Mouse (Mus musculus): ENCODE results near the gene Rnf10. TPM values are rescaled to one million over a fixed set of nuclear protein-coding genes. Genes with fewer than 3 reads are reported as not detected.

Rnf10 gene
- 75.0 and 80.1 TPM in 2 replicates for polyA plus RNA-seq (2014; fragmentation: Nextera tagmentation; extraction: Ambion mirVana)

DNA sequence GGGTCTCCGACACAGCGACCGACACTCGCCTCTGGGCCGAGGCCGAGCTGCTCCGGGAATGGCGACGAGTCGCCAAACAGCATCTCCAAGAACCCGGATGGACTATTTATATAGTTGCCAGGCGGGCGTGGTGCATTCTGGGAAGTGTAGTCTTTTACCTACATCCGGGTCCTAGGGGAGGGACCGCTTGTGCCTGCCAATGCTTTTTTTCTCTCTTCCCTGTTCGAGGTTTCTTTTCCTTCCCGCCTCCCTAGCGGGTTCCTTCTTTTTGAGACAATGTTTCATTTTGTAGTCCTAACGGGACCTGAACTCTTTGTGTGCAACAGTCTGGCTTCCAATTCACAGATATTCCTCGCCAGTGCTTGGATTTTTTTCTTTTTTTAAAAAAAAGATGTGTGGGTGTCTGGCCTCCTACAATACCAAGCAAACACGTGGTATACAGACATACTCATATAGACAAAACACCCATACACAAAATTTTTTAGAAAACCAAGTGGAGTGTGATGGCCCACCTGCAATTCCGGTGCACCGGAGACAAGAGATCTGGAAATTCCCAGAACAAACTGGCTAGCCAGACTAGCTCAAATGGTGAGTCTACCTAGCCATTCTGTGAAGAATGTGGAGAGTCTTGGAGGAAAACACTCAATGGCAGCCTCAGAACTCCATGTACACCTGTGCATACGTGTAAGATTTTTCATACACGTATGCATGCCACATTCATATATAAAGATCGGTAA, at the start of gene Rnf10:
TSS of gene Rnf10 (minus strand) at position 87 of the 737 bp plus-strand sequence.
- ATAC-seq (replicated peaks; ENCODE audit: insufficient number of reproducible peaks, low FRiP score, low TSS enrichment, low read depth): peak; percentile 81
- WGBS: 13% methylated on average over 26 of the region's 26 CpGs
- Histone ChIP-seq H3K4me2 (ENCODE audit: low read depth, low read length) (peak within 1 kb of the TSS; percentile 79), H3K9me3 (replicated peaks; ENCODE audit: control insufficient read depth, low read length) (no peaks in the 10 kb centered on the region), H3K27me3 (ENCODE audit: control insufficient read depth, insufficient read depth, low read length) (no peaks in the 10 kb centered on the region), H3K4me3 (ENCODE audit: low read depth, low read length) (peak within 1 kb of the TSS; percentile 90), H3K27ac (replicated peaks; ENCODE audit: low read depth, low read length) (peak within 1 kb of the TSS; percentile 60), H3K4me1 (ENCODE audit: control insufficient read depth, insufficient read depth, low read length) (peaks cover 3% of the 10 kb centered on the region; the same call in 1 of the 2 replicates), H3K9ac (replicated peaks; ENCODE audit: low read length) (peak within 1 kb of the TSS; percentile 96), H3K36me3 (replicated peaks; ENCODE audit: control insufficient read depth, insufficient read depth, low read depth, low read length) (no peaks in the 10 kb centered on the region; the same call in 1 of the 2 replicates)
- peak; percentile 99 for DNase-seq (ENCODE audit: low spot score)

DNA sequence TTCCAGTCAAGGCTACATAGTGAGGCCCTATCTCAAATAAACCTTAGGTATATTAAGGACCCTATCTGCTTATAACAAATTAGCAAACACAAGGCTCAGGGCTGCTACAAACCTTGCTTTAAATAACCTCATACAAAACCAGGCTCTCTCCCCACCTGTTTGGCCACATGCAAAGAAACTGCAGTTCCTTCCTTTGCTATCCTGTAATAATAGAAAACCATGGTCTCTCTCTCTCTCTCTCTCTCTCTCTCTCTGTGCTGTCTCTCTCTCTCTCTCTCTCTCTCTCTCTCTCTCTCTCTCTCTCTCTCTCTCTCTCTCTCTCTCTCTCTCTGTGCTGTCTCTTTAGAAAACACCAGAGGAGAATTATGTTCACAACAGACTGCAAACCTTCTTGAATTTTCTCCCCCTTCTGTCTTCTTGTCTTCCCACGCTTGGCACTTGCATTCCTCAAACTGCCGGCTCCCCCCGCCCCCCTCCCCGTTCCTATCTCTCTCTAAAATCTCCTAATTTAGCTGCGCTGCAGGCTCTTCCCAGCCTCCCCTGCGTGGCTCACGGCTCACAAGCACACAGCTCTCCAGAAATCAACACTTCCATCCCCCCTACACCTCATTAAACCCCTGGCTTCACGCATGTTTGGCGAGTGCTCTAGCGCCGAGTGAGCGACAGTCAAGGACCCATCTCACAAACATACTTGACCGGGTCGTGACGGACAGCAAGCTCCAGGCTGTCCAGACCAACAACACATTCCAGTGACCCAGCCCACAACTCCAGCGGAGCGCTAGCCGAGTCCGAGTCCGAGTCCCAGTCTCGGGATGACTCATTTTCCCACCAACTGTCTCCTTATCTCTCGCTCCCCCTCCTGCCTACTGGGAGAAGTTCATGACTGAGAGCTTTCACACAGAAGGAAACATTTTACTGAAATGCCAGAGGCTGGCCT, 46.6 kb upstream of the Rnf10 start:
- DNase-seq (ENCODE audit: low spot score) (peak; percentile 82), ATAC-seq (replicated peaks; ENCODE audit: insufficient number of reproducible peaks, low FRiP score, low TSS enrichment, low read depth) (peak; percentile 61; the same call in 1 of the 2 replicates)
- H3K9me3 ChIP-seq (replicated peaks; ENCODE audit: control insufficient read depth, low read length): no peaks in the 10 kb centered on the region
- WGBS: under 1% methylated on average over 22 of the region's 22 CpGs
- H3K4me1 ChIP-seq (ENCODE audit: control insufficient read depth, insufficient read depth, low read length): peaks cover 11% of the 10 kb centered on the region
- H3K27me3 ChIP-seq (ENCODE audit: control insufficient read depth, insufficient read depth, low read length): no peaks in the 10 kb centered on the region
- H3K27ac ChIP-seq (replicated peaks; ENCODE audit: low read depth, low read length): peak overlapping the region; percentile 22; the same call in 1 of the 2 replicates
- H3K4me3 ChIP-seq (ENCODE audit: low read depth, low read length): peak overlapping the region; percentile 28
- no peaks in the 10 kb centered on the region for H3K36me3 ChIP-seq (replicated peaks; ENCODE audit: control insufficient read depth, insufficient read depth, low read depth, low read length)
- H3K9ac ChIP-seq (replicated peaks; ENCODE audit: low read length): peak overlapping the region; percentile 42
- peak overlapping the region; percentile 63 for H3K4me2 ChIP-seq (ENCODE audit: low read depth, low read length)

DNA sequence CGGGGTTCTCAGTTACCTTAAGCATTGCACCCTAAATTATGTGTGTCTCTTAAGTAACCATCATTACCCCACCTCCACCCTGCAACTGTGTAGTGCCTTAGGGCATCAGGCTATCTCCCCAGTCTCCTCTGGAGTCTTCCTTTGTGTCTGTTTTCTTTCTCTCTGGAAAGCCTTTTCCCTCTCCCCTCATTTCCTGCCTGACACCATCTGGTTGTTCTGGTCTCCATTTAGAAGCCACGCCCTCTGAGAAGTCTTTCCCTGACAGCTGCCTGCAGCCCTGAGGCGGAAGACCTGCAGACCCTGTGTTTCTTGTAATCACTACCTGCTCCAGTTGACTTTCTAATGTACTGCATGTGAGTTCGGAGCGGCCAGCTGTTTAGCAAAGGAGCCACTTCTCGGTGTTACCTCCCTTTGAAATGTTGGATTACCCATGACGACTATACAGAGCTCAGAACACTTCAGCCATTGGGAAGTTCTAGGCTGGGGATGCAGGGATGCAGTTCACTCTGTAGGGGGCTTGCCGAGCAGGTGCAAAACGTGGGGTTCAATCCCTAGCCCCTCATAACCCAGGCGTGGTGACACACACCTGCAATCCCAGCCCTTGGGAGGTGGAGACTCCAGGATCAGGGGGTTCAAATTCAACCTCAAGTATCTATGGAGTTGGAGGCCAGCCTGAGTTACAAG, 45.1 kb upstream of the Rnf10 start:
- WGBS: 2% methylated on average over 10 of the region's 10 CpGs
- Histone ChIP-seq H3K36me3 (replicated peaks; ENCODE audit: control insufficient read depth, insufficient read depth, low read depth, low read length) (no peaks in the 10 kb centered on the region), H3K27ac (replicated peaks; ENCODE audit: low read depth, low read length) (peak overlapping the region; percentile 82), H3K9ac (replicated peaks; ENCODE audit: low read length) (0 out of 2 replicates have a peak overlapping the region, but pooled peaks have one; percentile 23), H3K4me3 (ENCODE audit: low read depth, low read length) (no peak overlapping the region), H3K4me1 (ENCODE audit: control insufficient read depth, insufficient read depth, low read length) (peaks cover 11% of the 10 kb centered on the region), H3K4me2 (ENCODE audit: low read depth, low read length) (no peak overlapping the region), H3K9me3 (replicated peaks; ENCODE audit: control insufficient read depth, low read length) (no peaks in the 10 kb centered on the region), H3K27me3 (ENCODE audit: control insufficient read depth, insufficient read depth, low read length) (no peaks in the 10 kb centered on the region)
- ATAC-seq (replicated peaks; ENCODE audit: insufficient number of reproducible peaks, low FRiP score, low TSS enrichment, low read depth) (peak; percentile 70), DNase-seq (ENCODE audit: low spot score) (peak; percentile 82)

DNA sequence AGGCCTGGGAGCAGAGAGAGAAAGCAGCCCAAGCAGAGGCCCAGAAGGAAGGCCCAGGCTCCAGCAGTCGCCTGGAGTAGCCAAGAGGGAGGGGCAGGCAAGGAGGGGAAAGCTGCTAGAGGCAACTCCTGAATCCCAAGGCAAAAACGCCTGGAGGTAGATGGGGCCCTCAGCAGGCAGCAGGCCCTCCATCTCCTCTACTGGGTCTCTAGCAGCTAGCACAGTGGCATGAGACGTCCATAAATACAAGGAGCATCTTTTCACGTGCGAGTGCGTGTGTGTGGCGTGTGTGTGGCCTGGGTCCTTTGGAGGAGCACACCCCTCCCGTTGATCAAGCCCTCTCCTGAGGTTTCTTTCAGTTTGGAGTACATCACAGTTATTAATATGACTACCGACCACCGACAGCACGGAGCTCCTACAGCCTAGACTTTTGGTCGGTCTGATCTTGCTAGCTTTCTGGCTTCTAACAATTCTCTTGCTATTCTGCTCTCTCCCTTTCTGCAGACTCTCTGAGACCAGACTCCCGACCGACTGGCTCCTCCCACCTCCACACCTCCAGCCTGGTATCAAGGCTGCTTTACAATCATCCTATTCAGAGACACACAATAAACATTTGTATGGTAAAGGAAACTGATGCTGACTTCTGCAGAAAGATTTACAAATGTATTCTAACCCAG, 44.4 kb upstream of the Rnf10 start:
- 0 out of 2 replicates have a peak, but pooled peaks have one; percentile 40 for ATAC-seq (replicated peaks; ENCODE audit: insufficient number of reproducible peaks, low FRiP score, low TSS enrichment, low read depth)
- Histone ChIP-seq H3K27ac (replicated peaks; ENCODE audit: low read depth, low read length) (peak overlapping the region; percentile 82), H3K4me2 (ENCODE audit: low read depth, low read length) (no peak overlapping the region), H3K4me3 (ENCODE audit: low read depth, low read length) (no peak overlapping the region), H3K9ac (replicated peaks; ENCODE audit: low read length) (peak overlapping the region; percentile 53), H3K36me3 (replicated peaks; ENCODE audit: control insufficient read depth, insufficient read depth, low read depth, low read length) (no peaks in the 10 kb centered on the region), H3K4me1 (ENCODE audit: control insufficient read depth, insufficient read depth, low read length) (peaks cover 11% of the 10 kb centered on the region), H3K27me3 (ENCODE audit: control insufficient read depth, insufficient read depth, low read length) (no peaks in the 10 kb centered on the region), H3K9me3 (replicated peaks; ENCODE audit: control insufficient read depth, low read length) (no peaks in the 10 kb centered on the region)
- peak; percentile 47 for DNase-seq (ENCODE audit: low spot score)
- 7% methylated on average over 14 of the region's 14 CpGs for WGBS

DNA sequence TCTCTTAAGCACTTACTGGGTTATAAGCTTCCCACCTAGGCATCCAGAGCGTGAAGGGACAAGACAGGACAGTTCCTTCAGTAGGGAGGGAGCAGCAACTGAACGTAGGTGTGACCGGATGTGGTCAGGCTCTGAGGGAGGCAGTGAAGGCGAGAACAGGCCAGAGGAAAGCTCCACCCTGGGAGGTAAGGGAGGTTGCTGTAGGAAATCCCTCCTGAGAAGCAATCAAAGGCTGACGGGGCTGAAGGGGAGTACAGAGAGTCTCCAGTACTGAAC, 40.9 kb upstream of the Rnf10 start:
- peaks cover 9% of the 10 kb centered on the region for H3K4me1 ChIP-seq (ENCODE audit: control insufficient read depth, insufficient read depth, low read length)
- no peak overlapping the region for H3K4me2 ChIP-seq (ENCODE audit: low read depth, low read length)
- H3K9me3 ChIP-seq (replicated peaks; ENCODE audit: control insufficient read depth, low read length): no peaks in the 10 kb centered on the region
- no peak overlapping the region for H3K27ac ChIP-seq (replicated peaks; ENCODE audit: low read depth, low read length)
- H3K4me3 ChIP-seq (ENCODE audit: low read depth, low read length): no peak overlapping the region
- DNase-seq (ENCODE audit: low spot score): no peak
- H3K36me3 ChIP-seq (replicated peaks; ENCODE audit: control insufficient read depth, insufficient read depth, low read depth, low read length): no peaks in the 10 kb centered on the region
- ATAC-seq (replicated peaks; ENCODE audit: insufficient number of reproducible peaks, low FRiP score, low TSS enrichment, low read depth): no peak
- 32% methylated on average over 5 of the region's 5 CpGs for WGBS
- H3K9ac ChIP-seq (replicated peaks; ENCODE audit: low read length): no peak overlapping the region
- H3K27me3 ChIP-seq (ENCODE audit: control insufficient read depth, insufficient read depth, low read length): no peaks in the 10 kb centered on the region

DNA sequence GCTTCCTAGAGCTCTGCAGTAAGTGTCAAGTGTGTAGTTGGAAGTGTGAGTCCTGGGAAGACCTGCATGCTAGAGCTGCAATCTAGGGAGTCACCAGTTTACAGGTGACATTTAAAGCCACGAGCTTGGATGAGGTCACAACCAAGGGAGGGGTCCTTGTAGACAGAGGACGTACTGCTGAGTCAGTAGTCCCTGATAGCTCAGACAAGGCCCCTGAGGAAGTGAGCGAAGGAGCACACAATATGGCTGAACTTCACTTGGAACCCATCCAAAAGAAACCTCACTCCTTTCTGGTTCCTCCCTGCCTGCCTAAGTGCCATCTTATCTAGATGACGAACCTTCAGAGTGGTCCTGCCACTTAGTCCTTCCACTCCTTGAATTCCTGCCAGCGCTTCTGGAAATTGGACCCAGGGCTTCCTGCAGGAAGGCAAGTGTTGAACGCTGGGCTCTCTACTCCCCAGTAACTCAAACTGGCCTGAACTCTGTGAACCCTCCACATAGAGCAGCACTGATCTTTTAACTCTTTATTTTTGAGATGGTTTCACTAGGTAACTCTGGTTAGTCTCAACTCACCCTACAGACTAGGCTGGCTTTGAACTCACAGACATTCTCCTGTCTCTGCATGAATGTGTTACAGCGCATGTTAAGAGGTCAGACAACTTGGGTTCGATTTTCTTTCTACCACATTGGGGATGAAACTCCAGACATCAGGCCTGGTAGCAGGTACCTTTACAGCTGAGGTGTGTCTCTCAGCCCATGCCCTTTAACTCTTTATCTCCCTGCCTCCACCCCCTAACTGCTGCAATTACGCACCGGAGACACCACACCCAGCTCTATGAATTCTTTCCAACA, 40.3 kb upstream of the Rnf10 start:
- no peak overlapping the region for H3K4me3 ChIP-seq (ENCODE audit: low read depth, low read length)
- H3K4me1 ChIP-seq (ENCODE audit: control insufficient read depth, insufficient read depth, low read length): peaks cover 5% of the 10 kb centered on the region
- WGBS: 73% methylated on average over 10 of the region's 10 CpGs
- H3K9ac ChIP-seq (replicated peaks; ENCODE audit: low read length): no peak overlapping the region
- DNase-seq (ENCODE audit: low spot score): no peak
- H3K27me3 ChIP-seq (ENCODE audit: control insufficient read depth, insufficient read depth, low read length): no peaks in the 10 kb centered on the region
- no peak overlapping the region for H3K27ac ChIP-seq (replicated peaks; ENCODE audit: low read depth, low read length)
- no peaks in the 10 kb centered on the region for H3K9me3 ChIP-seq (replicated peaks; ENCODE audit: control insufficient read depth, low read length)
- no peak overlapping the region for H3K4me2 ChIP-seq (ENCODE audit: low read depth, low read length)
- no peak for ATAC-seq (replicated peaks; ENCODE audit: insufficient number of reproducible peaks, low FRiP score, low TSS enrichment, low read depth)
- no peaks in the 10 kb centered on the region for H3K36me3 ChIP-seq (replicated peaks; ENCODE audit: control insufficient read depth, insufficient read depth, low read depth, low read length)

DNA sequence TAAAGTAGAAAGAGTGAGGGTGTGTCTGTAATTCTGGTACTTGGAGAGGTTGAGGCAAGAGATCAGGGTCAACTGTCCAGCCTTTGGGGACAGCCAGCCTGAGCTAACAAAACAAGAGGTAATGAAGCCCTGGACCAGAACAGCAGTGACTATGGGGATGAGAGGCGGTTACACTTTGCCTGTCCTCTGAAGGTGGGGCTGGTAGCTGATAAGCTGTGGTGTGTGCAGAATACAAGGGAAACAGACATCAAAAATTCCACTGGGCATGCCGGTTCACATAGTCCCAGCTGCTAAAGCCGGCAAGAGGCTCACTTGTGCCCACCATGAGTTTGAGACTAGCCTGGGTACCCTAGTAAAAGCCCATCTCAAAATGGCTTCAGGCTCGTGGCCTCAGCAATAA, 39.7 kb upstream of the Rnf10 start:
- H3K4me3 ChIP-seq (ENCODE audit: low read depth, low read length): no peak overlapping the region
- H3K4me2 ChIP-seq (ENCODE audit: low read depth, low read length): no peak overlapping the region
- H3K27ac ChIP-seq (replicated peaks; ENCODE audit: low read depth, low read length): no peak overlapping the region
- no peaks in the 10 kb centered on the region for H3K27me3 ChIP-seq (ENCODE audit: control insufficient read depth, insufficient read depth, low read length)
- peaks cover 5% of the 10 kb centered on the region for H3K4me1 ChIP-seq (ENCODE audit: control insufficient read depth, insufficient read depth, low read length)
- no peak for ATAC-seq (replicated peaks; ENCODE audit: insufficient number of reproducible peaks, low FRiP score, low TSS enrichment, low read depth)
- DNase-seq (ENCODE audit: low spot score): no peak
- H3K9me3 ChIP-seq (replicated peaks; ENCODE audit: control insufficient read depth, low read length): no peaks in the 10 kb centered on the region
- H3K36me3 ChIP-seq (replicated peaks; ENCODE audit: control insufficient read depth, insufficient read depth, low read depth, low read length): no peaks in the 10 kb centered on the region
- 81% methylated on average over 4 of the region's 4 CpGs for WGBS
- H3K9ac ChIP-seq (replicated peaks; ENCODE audit: low read length): no peak overlapping the region

Data from embryonic facial prominence, embryonic 11.5 days (tissue).